Mouse (Mus musculus): ENCODE measurements around the gene 1810030O07Rik. TPM values are rescaled to one million over a fixed set of nuclear protein-coding genes. Genes with fewer than 3 reads are reported as not detected.
"Not testable (repeated sequence)": the region's sequence is repeated elsewhere in the genome, so short reads cannot be mapped to it uniquely, and the experiment has no call there.

1810030O07Rik gene
- polyA plus RNA-seq, 1 experiment from 2014 or later, result 32.5 TPM

DNA sequence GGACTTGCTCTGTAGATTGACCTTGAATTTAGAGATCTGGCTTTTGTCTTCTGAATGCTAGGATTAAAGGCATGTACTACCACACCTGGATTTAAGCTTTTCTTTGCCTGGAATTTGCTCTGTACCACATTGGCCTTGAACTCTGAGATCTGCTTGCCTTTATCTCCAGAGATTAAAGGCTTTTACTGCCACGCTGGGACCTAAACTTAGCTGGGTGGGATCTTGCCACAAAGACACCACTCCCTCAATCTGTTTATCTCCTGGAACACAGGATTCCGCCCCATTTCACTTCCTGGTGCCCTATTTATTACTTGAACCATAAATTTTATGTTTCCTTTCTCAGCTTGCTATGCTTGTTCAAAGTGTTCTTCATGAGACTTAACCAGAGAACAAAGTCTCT, 62.3 kb downstream of the 1810030O07Rik start:
- WGBS, result 65% methylated on average over 2 of the region's 2 CpGs
- ATAC-seq (ENCODE audit: insufficient read depth, low FRiP score, low read depth), result no peak
- H3K4me3 ChIP-seq (replicated peaks), result no peak overlapping the region
- H3K27ac ChIP-seq, result no peak overlapping the region
- no peak overlapping the region for H3K4me2 ChIP-seq
- H3K4me1 ChIP-seq, result no peaks in the 10 kb centered on the region
- H3K36me3 ChIP-seq, result no peaks in the 10 kb centered on the region
- no peak overlapping the region for H3K9ac ChIP-seq
- H3K27me3 ChIP-seq (replicated peaks), result 0 out of 2 replicates have a peak, but pooled peaks cover 3% of the 10 kb centered on the region
- H3K9me3 ChIP-seq, result no peaks in the 10 kb centered on the region

- H3K9me3 ChIP-seq; H3K36me3 ChIP-seq; H3K4me1 ChIP-seq; H3K27ac ChIP-seq; H3K4me3 ChIP-seq (replicated peaks); H3K4me2 ChIP-seq; H3K27me3 ChIP-seq (replicated peaks); ATAC-seq (ENCODE audit: insufficient read depth, low FRiP score, low read depth); H3K9ac ChIP-seq: not testable (repeated sequence)
These were observed 62.9 kb downstream of the 1810030O07Rik start for GRCm38 (mm10) chrX:12610541-12610940.

Other genes starting within 250 kb of the 1810030O07Rik start
- gene Atp6ap2, start 85.9 kb downstream of the 1810030O07Rik start, polyA plus RNA-seq (2015; fragmentation: Nextera tagmentation; extraction: Ambion mirVana), result 116 and 124 TPM in 2 replicates
- gene Med14, start 88.4 kb upstream of the 1810030O07Rik start, polyA plus RNA-seq (2015; fragmentation: Nextera tagmentation; extraction: Ambion mirVana), result 10.8 and 12.9 TPM in 2 replicates

Data from stomach, embryonic 15.5 days (tissue).